Mouse (Mus musculus) MEL (cell line): ENCODE data around the gene Vmn2r88. TPM values are rescaled to one million over a fixed set of nuclear protein-coding genes. Genes with fewer than 3 reads are reported as not detected.

Source experiments
- DNase-seq: peaks from one replicate; pipeline ENCODE4 v3.0.0; 2011; ENCODE audit warnings: low read depth, low spot score
- H3K27ac ChIP-seq: 2 replicates; pipeline ENCODE4 v1.5.1; 2012; ENCODE audit warnings: low read depth, mild to moderate bottlenecking, control low read depth, low read length, moderate library complexity; ENCODE audit not compliant: control insufficient read depth
- H3K27me3 ChIP-seq, 2 experiments: fragments of 150-350 bp in 1 of 2; sonication (generic) in 1 of 2; 2 replicates each; pipeline ENCODE4 v1.6.1; 2012; ENCODE audit warnings: low read length in 2 of 2, mild to moderate bottlenecking in 2 of 2, improper control_type of control experiment in 1 of 2, moderate library complexity in 1 of 2; ENCODE audit not compliant: insufficient read depth in 2 of 2, control insufficient read depth in 1 of 2
- H3K36me3 ChIP-seq, 2 experiments: 2 replicates each; pipeline ENCODE4 v1.6.1; 2012 to 2014; ENCODE audit warnings: low read length in 2 of 2, improper control_type of control experiment in 1 of 2, inconsistent platforms in 1 of 2, mild to moderate bottlenecking in 1 of 2; ENCODE audit not compliant: insufficient read depth in 2 of 2, control insufficient read depth in 1 of 2
- H3K4me1 ChIP-seq, 2 experiments: fragments of 150-350 bp in 1 of 2; sonication (generic) in 1 of 2; 2 replicates each; pipeline ENCODE4 v1.6.1; 2012; ENCODE audit warnings: low read length in 2 of 2, improper control_type of control experiment in 1 of 2, mild to moderate bottlenecking in 1 of 2; ENCODE audit not compliant: insufficient read depth in 2 of 2, control insufficient read depth in 1 of 2
- H3K4me3 ChIP-seq, 2 experiments: fragments of 150-350 bp in 1 of 2; sonication (generic) in 1 of 2; 2 replicates each; pipeline ENCODE4 v1.5.1; 2012; ENCODE audit warnings: low read depth in 2 of 2, low read length in 2 of 2, mild to moderate bottlenecking in 2 of 2, moderate library complexity in 2 of 2, control low read depth in 1 of 2, improper control_type of control experiment in 1 of 2; ENCODE audit not compliant: control insufficient read depth in 1 of 2, insufficient read depth in 1 of 2
- H3K79me2 ChIP-seq: 2 replicates; pipeline ENCODE4 v1.6.1; 2012; ENCODE audit warnings: mild to moderate bottlenecking, low read length, moderate library complexity; ENCODE audit not compliant: control insufficient read depth, poor library complexity, insufficient read depth
- H3K9ac ChIP-seq: 2 replicates; pipeline ENCODE4 v1.6.1; 2012; ENCODE audit warnings: low read depth, mild to moderate bottlenecking, control low read depth, low read length, moderate library complexity; ENCODE audit not compliant: control insufficient read depth, poor library complexity, severe bottlenecking
- H3K9me3 ChIP-seq: fragments of 150-350 bp; sonication (generic); replicated peaks from 2 replicates; pipeline ENCODE4 v1.6.1; 2012; ENCODE audit warnings: mild to moderate bottlenecking, low read length, improper control_type of control experiment, moderate library complexity; ENCODE audit not compliant: insufficient read depth
- CHD1 ChIP-seq: IDR thresholded peaks from 2 replicates; pipeline ENCODE4 v1.6.1; 2012; ENCODE audit warnings: low read depth, mild to moderate bottlenecking, inconsistent platforms, low read length, improper control_type of control experiment
- CTCF ChIP-seq, 3 experiments: IDR thresholded peaks in 2 of 3; conservative IDR thresholded peaks in 1 of 3; 2 replicates each; pipeline ENCODE4 v1.5.1; 2011 to 2012; ENCODE audit warnings: low read length in 3 of 3, low read depth in 2 of 3, mild to moderate bottlenecking in 2 of 3, improper control_type of control experiment in 1 of 3, inconsistent platforms in 1 of 3, mixed read lengths in 1 of 3, moderate library complexity in 1 of 3; ENCODE audit not compliant: control insufficient read depth in 1 of 3, insufficient read depth in 1 of 3, poor library complexity in 1 of 3, severe bottlenecking in 1 of 3
- E2F4 ChIP-seq: IDR thresholded peaks from 2 replicates; pipeline ENCODE4 v1.6.1; 2011; ENCODE audit warnings: low read depth, low read length, improper control_type of control experiment, borderline replicate concordance
- KAT2A ChIP-seq: conservative IDR thresholded peaks from 2 replicates; pipeline ENCODE4 v1.6.1; 2012; ENCODE audit warnings: low read depth, low read length, improper control_type of control experiment, inconsistent platforms
- MAFK ChIP-seq: IDR thresholded peaks from 2 replicates; pipeline ENCODE4 v1.6.1; 2011; ENCODE audit warnings: low read depth, mild to moderate bottlenecking, low read length, improper control_type of control experiment, borderline replicate concordance
- MYB ChIP-seq: IDR thresholded peaks from 2 replicates; pipeline ENCODE4 v1.6.1; 2011; ENCODE audit warnings: mild to moderate bottlenecking, low read depth, low read length, improper control_type of control experiment
- NELFE ChIP-seq: IDR thresholded peaks from 2 replicates; pipeline ENCODE4 v1.6.1; 2011; ENCODE audit warnings: low read depth, low read length, improper control_type of control experiment
- NRF1 ChIP-seq: IDR thresholded peaks from 2 replicates; pipeline ENCODE4 v1.6.1; 2014; ENCODE audit warnings: low read depth, mild to moderate bottlenecking, inconsistent platforms, low read length, improper control_type of control experiment, moderate library complexity; ENCODE audit not compliant: poor library complexity, insufficient read depth, severe bottlenecking
- POLR2A ChIP-seq, 2 experiments: IDR thresholded peaks; 2 replicates each; pipeline ENCODE4 v1.6.1; 2011 to 2012; ENCODE audit warnings: low read length in 2 of 2, mild to moderate bottlenecking in 2 of 2, control low read depth in 1 of 2, improper control_type of control experiment in 1 of 2, low read depth in 1 of 2, moderate library complexity in 1 of 2; ENCODE audit not compliant: control insufficient read depth in 1 of 2, insufficient read depth in 1 of 2, poor library complexity in 1 of 2
- RAD21 ChIP-seq: IDR thresholded peaks from 2 replicates; pipeline ENCODE4 v1.6.1; 2011; ENCODE audit warnings: mild to moderate bottlenecking, low read depth, low read length, improper control_type of control experiment
- RCOR1 ChIP-seq: IDR thresholded peaks from 2 replicates; pipeline ENCODE4 v1.6.1; 2012; ENCODE audit warnings: low read depth, mild to moderate bottlenecking, inconsistent platforms, low read length, improper control_type of control experiment
- SIN3A ChIP-seq: IDR thresholded peaks from 2 replicates; pipeline ENCODE4 v1.6.1; 2012; ENCODE audit warnings: low read length, improper control_type of control experiment, inconsistent platforms
- ZMIZ1 ChIP-seq: IDR thresholded peaks from 2 replicates; pipeline ENCODE4 v1.6.1; 2012; ENCODE audit warnings: low read depth, mild to moderate bottlenecking, inconsistent platforms, low read length, improper control_type of control experiment, moderate library complexity
- polyA plus RNA-seq, 2 experiments: library from polyadenylated mRNA; stranded (reverse) in 1 of 2; unstranded in 1 of 2; fragments of >175 nt in 1 of 2; fragments of >200 nt in 1 of 2; gene quantifications; 2 replicates each; pipeline versions ENCODE4 v1.2.1 to v1.2.4; 2012; ENCODE audit warnings: low replicate concordance in 2 of 2, low read depth in 1 of 2; ENCODE audit not compliant: insufficient read length in 2 of 2, insufficient read depth in 1 of 2, missing spikeins in 1 of 2
- total RNA-seq: library from RNA; depleted of rRNA; stranded (reverse); fragments of 300-350 nt; gene quantifications from 2 replicates; pipeline ENCODE4 v1.2.3, GENCODE M21; 2012

Vmn2r88 gene
- total and polyA plus RNA-seq, 3 experiments, result not detected

GRCm38 (mm10) chr14:51384351-51384750, 26.3 kb upstream of the Vmn2r88 start:
- H3K4me1 ChIP-seq, result no peaks in the 10 kb centered on the region
- H3K9ac ChIP-seq, result no peak overlapping the region
- H3K9me3 ChIP-seq, result no peaks in the 10 kb centered on the region
- no peaks in the 10 kb centered on the region for H3K79me2 ChIP-seq
- H3K27ac ChIP-seq, result no peak overlapping the region
- TF ChIP-seq NRF1 (no peak), ZMIZ1 (no peak), SIN3A (no peak), E2F4 (no peak), MAFK (no peak), RAD21 (no peak), KAT2A (no peak), CTCF (IDR thresholded peaks at IDR 0.05 in 2 of 3, conservative IDR thresholded peaks at IDR 0.05 in 1 of 3; ENCODE audit: control insufficient read depth in 1 of 3, insufficient read depth in 1 of 3, low read depth in 2 of 3, low read length in 3 of 3, poor library complexity in 1 of 3, severe bottlenecking in 1 of 3) (no peak), MYB (no peak)
- no peaks in the 10 kb centered on the region for H3K36me3 ChIP-seq
- DNase-seq, result no peak
- H3K27me3 ChIP-seq, result no peaks in the 10 kb centered on the region
- no peak overlapping the region for H3K4me3 ChIP-seq

DNA sequence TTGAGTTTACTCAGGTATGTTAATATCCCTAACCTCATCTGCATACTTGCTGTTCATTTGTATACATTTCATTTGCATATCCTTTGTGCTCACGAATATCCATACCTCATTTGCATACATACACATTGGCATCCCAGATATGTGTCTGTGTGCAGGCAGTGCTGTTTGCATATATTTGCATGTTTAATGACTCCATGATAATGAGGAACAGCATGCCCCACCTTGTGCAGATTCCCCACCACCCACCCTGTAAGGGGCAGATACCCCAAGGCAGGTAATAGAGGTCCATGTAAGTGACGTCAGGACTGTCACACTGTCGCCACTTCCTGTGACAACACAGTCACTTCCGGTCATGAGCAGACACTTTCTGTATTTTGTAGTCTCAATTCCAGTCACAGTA, 24.9 kb upstream of the Vmn2r88 start:
- Histone ChIP-seq H3K9ac (no peak overlapping the region), H3K27ac (no peak overlapping the region), H3K4me1 (no peaks in the 10 kb centered on the region)
- TF ChIP-seq RCOR1, result no peak
- no peak for TF ChIP-seq POLR2A (IDR thresholded peaks at IDR 0.05; ENCODE audit: control insufficient read depth in 1 of 2, insufficient read depth in 1 of 2, low read depth in 1 of 2, low read length in 2 of 2, poor library complexity in 1 of 2)
- no peak for TF ChIP-seq RAD21
- no peak for TF ChIP-seq CHD1
- TF ChIP-seq, all 39 proteins: peak for 0
- Histone ChIP-seq H3K79me2 (no peaks in the 10 kb centered on the region), H3K36me3 (no peaks in the 10 kb centered on the region), H3K4me3 (no peak overlapping the region), H3K9me3 (no peaks in the 10 kb centered on the region), H3K27me3 (no peaks in the 10 kb centered on the region)
- no peak for DNase-seq

GRCm38 (mm10) chr14:51387768-51388167, 22.9 kb upstream of the Vmn2r88 start:
- Histone ChIP-seq H3K4me3 (no peak overlapping the region), H3K9ac (no peak overlapping the region), H3K9me3 (no peaks in the 10 kb centered on the region), H3K27me3 (no peaks in the 10 kb centered on the region)
- no peak for DNase-seq
- no peak for TF ChIP-seq NELFE
- TF ChIP-seq, all 39 proteins: peak for 0
- Histone ChIP-seq H3K27ac (no peak overlapping the region), H3K79me2 (no peaks in the 10 kb centered on the region), H3K4me1 (no peaks in the 10 kb centered on the region), H3K36me3 (no peaks in the 10 kb centered on the region)
